8 mouse cellular contexts compared by ENCODE assay signal in the genomic region with DNA sequence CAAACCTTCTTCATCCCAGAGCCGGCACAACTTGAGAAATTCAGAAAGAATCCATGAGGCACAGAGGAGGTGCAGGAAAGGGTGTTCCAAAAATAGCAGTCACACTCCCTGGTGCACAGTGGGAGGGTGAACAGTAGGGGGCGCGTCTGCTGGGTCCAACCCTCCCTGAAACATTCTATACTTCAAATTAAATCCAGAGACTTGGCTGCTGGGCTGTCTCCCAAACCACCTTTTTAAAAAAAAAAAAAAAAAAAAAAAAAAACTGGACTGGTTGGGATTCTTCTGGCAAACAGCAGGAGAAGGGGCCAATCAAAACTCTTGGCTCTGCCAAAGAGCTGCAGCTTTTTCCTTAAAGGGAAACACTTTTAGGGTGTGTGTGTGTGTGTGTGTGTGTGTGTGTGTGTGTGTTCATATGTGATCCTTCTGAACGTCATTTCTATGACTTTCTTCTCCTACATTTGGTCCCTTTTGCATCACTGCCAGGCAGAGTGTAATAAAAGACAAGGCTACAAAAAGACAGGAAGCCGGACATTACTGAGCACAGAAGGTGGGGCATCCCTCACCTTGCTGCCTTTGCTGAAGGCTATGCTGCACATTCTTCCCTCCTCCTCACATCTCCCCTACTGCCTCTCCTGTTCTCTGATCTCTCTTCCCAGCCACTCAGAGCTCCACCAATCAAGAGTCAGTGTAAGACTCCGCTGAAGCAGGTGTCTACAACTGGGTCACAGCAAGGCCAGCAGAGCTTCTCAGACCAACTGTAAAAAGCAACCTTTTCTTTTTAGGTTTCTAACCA. TPM values are rescaled to one million over a fixed set of nuclear protein-coding genes. Genes with fewer than 3 reads are reported as not detected.
DNase-seq lines count a peak whose midpoint lies in the region; ATAC-seq and TF ChIP-seq lines count a peak whose summit lies in the region.
"Had no signal": no experiment of that assay in that cellular context is flagged by ENCODE, and none has a peak within 500 bp of the region (broad histone marks: within the 10 kb centered on the region; RNA-seq: fewer than 3 reads in every experiment).

No protein-coding gene starts in this region.

- H3K36me3 ChIP-seq in forebrain, embryonic 15.5 days, result no peaks in the 10 kb centered on the region
- H3K36me3 ChIP-seq in lung, postnatal 0 days (ENCODE audit: insufficient read depth, low read length), result no peaks in the 10 kb centered on the region
- H3K36me3 ChIP-seq: neural tube, embryonic 12.5 days had no signal

- TF ChIP-seq EP300 in lung, postnatal 0 days (IDR thresholded peaks at IDR 0.05), result no peak

- H3K27me3 ChIP-seq in forebrain, embryonic 15.5 days, result no peaks in the 10 kb centered on the region
- H3K27me3 ChIP-seq in lung, postnatal 0 days (replicated peaks; ENCODE audit: insufficient read depth, low read length), result no peaks in the 10 kb centered on the region
- H3K27me3 ChIP-seq: neural tube, embryonic 12.5 days had no signal

- ATAC-seq in forebrain, embryonic 15.5 days (replicated peaks), result no peak
- ATAC-seq in lung, postnatal 0 days, result peak; percentile 77

- intact Hi-C loops in heart, postnatal 10 days (cut with DNase I), result no loop called here

- no peak overlapping the region for H3K9ac ChIP-seq in forebrain, embryonic 15.5 days (replicated peaks)
- H3K9ac ChIP-seq in lung, postnatal 0 days (replicated peaks; ENCODE audit: low read depth), result no peak overlapping the region
- H3K9ac ChIP-seq: neural tube, embryonic 12.5 days had no signal

- H3K27ac ChIP-seq in forebrain, embryonic 15.5 days (replicated peaks), result 0 out of 2 replicates have a peak overlapping the region, but pooled peaks have one; percentile 34
- H3K27ac ChIP-seq in lung, postnatal 0 days (ENCODE audit: low read length), result no peak overlapping the region
- H3K27ac ChIP-seq: neural tube, embryonic 12.5 days had no signal

- H3K9me3 ChIP-seq in forebrain, embryonic 15.5 days, result no peaks in the 10 kb centered on the region
- no peaks in the 10 kb centered on the region for H3K9me3 ChIP-seq in lung, postnatal 0 days (ENCODE audit: low read length)
- H3K9me3 ChIP-seq: neural tube, embryonic 12.5 days had no signal

- H3K4me1 ChIP-seq in forebrain, embryonic 15.5 days, result peaks cover 37% of the 10 kb centered on the region
- H3K4me1 ChIP-seq in lung, postnatal 0 days (ENCODE audit: insufficient read depth, low read depth, low read length), result peaks cover 13% of the 10 kb centered on the region; the same call in 1 of the 2 replicates

- DNase-seq in R1 (ENCODE audit: low read depth, low spot score), result peak; percentile 87
- DNase-seq in c-Kit-positive CD71-negative TER-119-negative erythroid progenitor cells, embryonic 14.5 days (ENCODE audit: low read depth), result peak; percentile 14
- DNase-seq in heart, postnatal 10 days, result peak; percentile 85 to 86
- DNase-seq in kidney, postnatal 36 days, result peak; percentile 58 to 78
- peak; percentile 77 for DNase-seq in lung, postnatal 0 days (ENCODE audit: low spot score)
- DNase-seq in right cerebral cortex, postnatal 4 days, result peak; percentile 57

- WGBS in forebrain, embryonic 15.5 days, result 26% methylated on average over 6 of the region's 6 CpGs
- 24% methylated on average over 6 of the region's 6 CpGs for WGBS in lung, postnatal 0 days

- no peak overlapping the region for H3K4me3 ChIP-seq in forebrain, embryonic 15.5 days
- H3K4me3 ChIP-seq in lung, postnatal 0 days (ENCODE audit: low read depth, low read length), result no peak overlapping the region
- H3K4me3 ChIP-seq: neural tube, embryonic 12.5 days had no signal

- no peak overlapping the region for H3K4me2 ChIP-seq in forebrain, embryonic 15.5 days (replicated peaks)
- no peak overlapping the region for H3K4me2 ChIP-seq in lung, postnatal 0 days (replicated peaks; ENCODE audit: low read depth, low read length)
- H3K4me2 ChIP-seq: neural tube, embryonic 12.5 days had no signal

- TF ChIP-seq CTCF in lung, postnatal 0 days (IDR thresholded peaks at IDR 0.05), result peak; percentile 75

RNA-seq across cellular contexts. Expression of a gene that starts 49.2 kb away (rescaled TPM):
- 173 and 183 TPM in 2 replicates for polyA plus RNA-seq in forebrain, embryonic 15.5 days (2015; fragmentation: Nextera tagmentation; extraction: Ambion mirVana)
- 100 to 1,000 TPM; 134 to 153 TPM for total RNA-seq in heart, postnatal 10 days (2021)
- 17.4 and 18.8 TPM in 2 replicates for polyA plus RNA-seq in lung, postnatal 0 days (2015; fragmentation: Nextera tagmentation; extraction: Ambion mirVana)

Comparison
In these comparisons a context has a peak if more than half of its experiments do, and no peak if none do; other contexts are left out.
1. DNase-seq: peak in every context shown above with its lines; median percentile 87 in R1; 86 in heart, postnatal 10 days; 77 in lung, postnatal 0 days; 68 in kidney, postnatal 36 days; 57 in right cerebral cortex, postnatal 4 days; 14 in c-Kit-positive CD71-negative TER-119-negative erythroid progenitor cells, embryonic 14.5 days.